Mouse (Mus musculus) embryo, embryonic 11.5 days (tissue): Measurements from ENCODE around the gene Fkbp1a.

Experiments
- DNase-seq: peaks from one replicate; pipeline ENCODE4 v3.0.0-alpha.2; 2012; ENCODE audit warnings: low read depth, low spot score

The Fkbp1a gene

DNA sequence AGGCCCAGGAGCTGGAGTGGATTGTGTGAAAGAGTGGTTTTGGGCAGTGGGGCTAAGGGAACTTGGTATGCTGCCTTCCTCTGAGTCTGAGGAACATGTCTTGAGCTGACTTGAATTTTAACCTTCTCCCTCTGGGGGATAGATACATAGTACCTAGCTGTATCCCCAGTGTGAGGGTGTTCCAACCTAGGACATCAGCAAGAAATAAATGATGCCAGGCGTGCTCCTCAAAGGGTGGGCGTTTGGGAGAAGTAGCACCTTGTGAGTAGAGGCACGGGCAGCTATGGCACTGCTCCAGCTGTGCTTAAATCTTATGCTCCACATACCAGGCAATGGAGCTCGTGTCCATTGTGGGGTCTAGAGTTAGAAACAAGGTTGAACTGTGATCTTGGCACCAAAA is 4.3 kb downstream of the Fkbp1a start:
- DNase-seq = no peak

GRCm38 (mm10) chr2:151549615-151550121 is 7.4 kb downstream of the Fkbp1a start:
- no peak for DNase-seq

DNA sequence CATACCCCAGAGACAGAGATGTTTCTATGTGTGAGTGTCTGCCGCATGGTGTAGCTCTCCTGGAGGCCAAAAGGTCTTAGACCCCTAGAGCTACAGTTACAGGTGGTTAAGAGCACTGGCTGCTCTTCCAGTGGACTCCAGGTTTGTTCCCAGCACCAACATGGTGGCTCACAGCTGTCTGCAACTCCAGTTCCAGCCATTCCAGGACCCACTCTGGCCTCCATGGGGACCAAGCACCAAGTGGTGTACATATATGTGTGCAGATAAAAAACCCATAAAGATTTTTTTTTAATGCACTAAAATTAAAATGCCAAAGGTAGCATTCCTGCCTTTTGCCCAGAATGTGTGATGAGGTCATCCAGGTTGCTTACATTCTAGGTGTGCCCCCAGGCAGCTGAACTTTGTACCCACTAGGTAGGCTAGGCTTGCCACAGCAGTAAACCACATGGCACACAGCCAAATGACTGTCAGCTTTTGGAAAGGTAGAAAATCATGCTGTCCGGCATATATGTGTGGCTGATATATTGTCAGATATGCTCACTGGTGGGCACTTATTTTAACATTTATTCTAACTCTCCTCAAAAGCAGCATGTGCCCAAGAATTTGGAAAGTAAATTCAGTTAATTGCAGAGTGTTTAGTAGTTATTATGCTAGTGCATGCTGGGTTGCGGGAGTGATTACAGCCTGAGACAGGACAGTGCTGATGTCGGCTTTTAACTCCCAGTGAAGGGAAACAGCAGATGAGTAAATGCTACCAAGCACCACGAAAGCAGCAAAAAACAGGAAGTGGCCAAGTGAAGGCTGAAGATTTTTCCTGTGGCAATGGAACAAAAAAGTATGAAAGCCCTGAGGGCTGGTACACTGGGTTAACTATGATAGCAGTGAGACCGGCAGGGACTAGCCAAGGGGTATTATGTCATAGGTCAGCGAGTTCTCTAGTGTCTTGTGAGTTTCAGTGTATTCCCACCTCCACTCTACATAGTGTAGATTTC is 20.9 kb downstream of the Fkbp1a start:
- no peak for DNase-seq

GRCm38 (mm10) chr2:151564006-151564405 is 21.7 kb downstream of the Fkbp1a start:
- DNase-seq = no peak

GRCm38 (mm10) chr2:151564986-151565385 is 22.7 kb downstream of the Fkbp1a start:
- no peak for DNase-seq

DNA sequence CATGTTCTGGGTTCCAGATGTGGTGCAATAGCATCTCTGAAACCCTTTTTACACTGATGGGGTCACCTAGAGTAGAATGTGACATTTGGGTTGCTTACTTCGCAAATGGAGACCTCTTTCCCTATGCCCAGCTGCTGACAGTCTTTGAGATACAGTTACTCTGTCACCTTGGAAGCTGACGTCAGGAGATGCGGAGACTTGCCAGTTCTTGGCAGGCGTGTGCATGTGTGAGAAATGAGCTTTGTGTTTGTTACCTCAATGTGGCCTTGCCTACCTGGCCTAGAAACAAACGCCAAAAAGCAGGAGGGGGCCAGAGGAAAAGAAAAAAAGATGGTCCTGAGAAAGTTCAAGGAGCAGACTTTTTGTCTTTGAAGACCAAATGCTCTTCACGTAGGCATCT is 24.6 kb downstream of the Fkbp1a start:
- DNase-seq = no peak

- DNase-seq = no peak
These were observed 27.2 kb downstream of the Fkbp1a start for GRCm38 (mm10) chr2:151569452-151569851.

- no peak for DNase-seq
These were observed 29.8 kb downstream of the Fkbp1a start, which contains the start of gene Sdcbp2 for GRCm38 (mm10) chr2:151571873-151572700. Gene Sdcbp2, plus strand, starts transcription at chr2:151572622.

GRCm38 (mm10) chr2:151573667-151574066 is 31.4 kb downstream of the Fkbp1a start:
- DNase-seq = no peak

- DNase-seq = no peak
These were observed 32.3 kb downstream of the Fkbp1a start for GRCm38 (mm10) chr2:151574607-151575006.

- peak; percentile 35 for DNase-seq
These were observed 32.9 kb downstream of the Fkbp1a start for GRCm38 (mm10) chr2:151575119-151575698.

DNA sequence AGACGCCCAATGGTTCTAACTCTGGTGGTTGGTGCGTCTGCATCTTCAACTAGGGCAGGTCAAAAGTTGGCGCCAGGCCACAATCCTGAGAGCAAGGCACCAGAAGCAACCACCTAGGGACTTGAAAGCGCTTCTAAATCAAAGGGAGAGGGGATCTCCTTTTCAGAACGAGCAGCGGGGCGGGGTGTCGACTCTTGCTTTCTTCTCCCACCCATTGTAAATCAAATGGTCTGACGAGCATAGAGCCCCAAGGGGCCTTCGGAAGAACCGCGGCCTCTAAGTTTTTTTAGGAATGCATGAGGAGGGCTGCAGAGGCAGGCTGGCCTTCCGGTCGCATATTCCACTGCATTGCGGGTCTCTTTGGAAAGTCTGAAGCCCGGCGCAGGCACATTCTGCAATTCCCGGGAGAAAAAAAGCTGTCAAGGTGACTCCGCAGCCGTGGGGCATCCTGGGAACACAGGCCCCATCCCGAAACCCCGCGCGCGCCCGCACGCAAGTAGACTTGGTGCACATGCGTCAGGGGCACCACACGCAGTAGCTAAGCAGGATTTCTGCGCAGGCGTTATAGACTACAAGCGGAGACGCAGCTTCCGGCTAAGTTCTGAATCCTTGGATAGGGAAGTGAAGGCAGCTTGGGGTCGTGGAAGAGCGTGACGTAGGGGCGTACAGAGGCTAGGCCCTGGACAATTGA is 33.6 kb downstream of the Fkbp1a start:
- DNase-seq = peak; percentile 75

- DNase-seq = no peak
These were observed 36.9 kb downstream of the Fkbp1a start for GRCm38 (mm10) chr2:151579183-151579582.

DNA sequence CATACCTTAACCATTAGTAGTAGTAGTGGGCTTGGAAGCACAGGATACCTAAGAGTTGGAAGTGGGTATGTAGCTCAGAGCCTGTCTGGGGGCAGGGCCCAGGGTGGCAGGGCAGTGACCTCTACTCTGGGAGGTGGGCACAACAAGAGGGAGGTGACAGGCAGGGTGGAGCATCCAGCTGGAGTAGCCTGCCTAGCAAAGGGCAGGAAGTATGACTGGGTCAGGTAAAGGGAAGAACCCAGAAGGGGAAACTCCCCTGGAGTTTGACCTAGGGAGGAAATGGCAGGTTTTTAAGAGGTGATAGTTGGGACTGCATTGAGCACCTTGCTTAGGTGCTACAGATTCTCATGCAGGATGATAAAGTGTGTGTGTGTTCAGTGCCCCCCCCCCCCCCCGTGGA is 38.7 kb downstream of the Fkbp1a start:
- no peak for DNase-seq

DNA sequence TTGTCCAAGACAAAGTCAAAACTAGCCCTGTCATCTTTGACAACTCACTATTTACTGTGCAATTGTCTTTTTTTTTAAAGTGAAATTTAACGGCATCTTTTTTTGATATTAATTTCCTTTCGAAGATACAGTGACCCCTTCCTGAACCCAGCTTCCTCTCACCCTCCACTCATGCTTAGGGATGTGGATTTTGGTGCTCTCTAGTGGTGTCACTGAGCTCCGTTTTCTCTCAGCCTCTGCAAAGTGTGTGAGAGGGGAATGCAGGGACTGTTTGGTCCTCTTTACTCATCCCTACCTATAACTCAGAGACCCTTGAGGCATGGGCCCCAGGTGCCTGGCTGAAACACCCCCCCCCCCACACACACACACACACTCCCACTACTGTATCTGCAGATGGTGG is 43.7 kb downstream of the Fkbp1a start:
- no peak for DNase-seq

DNA sequence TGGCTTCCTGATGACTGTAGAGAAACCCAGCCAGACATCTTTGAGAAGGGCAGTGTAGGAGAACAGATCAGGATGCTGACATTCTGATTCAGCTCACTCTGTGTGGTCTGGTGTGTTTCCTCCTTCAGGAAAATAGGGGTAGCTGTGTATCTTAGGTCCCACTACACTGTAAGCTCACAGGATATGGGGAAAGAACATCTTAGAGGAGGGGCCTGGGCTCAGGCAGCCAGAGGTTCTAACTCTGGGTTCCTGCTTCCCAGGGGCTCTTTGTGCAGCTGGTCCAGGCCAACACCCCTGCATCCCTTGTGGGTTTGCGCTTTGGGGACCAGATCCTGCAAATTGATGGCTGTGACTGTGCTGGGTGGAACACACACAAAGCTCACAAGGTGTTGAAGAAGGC is 44.5 kb downstream of the Fkbp1a start:
- DNase-seq = no peak

DNA sequence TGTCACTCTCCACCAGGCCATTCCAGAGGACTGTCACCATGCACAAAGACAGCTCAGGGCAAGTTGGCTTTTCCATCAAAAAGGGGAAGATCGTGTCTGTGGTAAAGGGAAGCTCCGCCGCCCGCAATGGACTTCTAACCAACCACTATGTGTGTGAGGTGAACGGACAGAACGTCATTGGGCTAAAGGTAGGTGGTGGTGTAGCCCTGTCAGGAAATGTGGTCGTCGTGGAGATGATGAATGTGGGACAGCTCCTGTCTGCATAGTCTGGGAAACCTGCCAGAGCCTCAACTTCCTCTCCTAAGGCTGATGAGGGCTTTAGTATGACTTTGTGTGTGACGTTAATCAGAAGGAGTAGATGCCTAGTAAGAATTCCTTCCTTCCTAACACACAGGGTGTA is 45.0 kb downstream of the Fkbp1a start:
- no peak for DNase-seq

DNA sequence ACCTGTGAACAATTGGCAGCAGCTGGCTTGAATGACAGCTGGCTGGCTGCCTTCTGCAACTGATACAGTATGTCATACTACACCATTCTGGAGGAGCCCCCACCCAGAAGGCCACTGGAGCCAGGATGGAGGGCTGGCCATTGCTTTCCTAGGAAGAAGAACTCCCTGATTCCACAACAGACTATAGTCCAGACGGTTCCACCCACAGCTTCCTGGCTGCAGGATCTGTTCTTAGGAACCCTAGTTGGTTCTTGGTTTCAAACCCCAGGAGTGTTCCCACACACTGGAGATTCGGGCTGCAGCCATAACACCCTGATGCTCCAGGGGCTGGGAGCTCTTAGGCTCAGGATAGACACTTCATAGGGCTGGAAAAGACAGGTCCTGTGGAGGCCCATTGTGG is 55.8 kb downstream of the Fkbp1a start:
- DNase-seq = no peak

DNA sequence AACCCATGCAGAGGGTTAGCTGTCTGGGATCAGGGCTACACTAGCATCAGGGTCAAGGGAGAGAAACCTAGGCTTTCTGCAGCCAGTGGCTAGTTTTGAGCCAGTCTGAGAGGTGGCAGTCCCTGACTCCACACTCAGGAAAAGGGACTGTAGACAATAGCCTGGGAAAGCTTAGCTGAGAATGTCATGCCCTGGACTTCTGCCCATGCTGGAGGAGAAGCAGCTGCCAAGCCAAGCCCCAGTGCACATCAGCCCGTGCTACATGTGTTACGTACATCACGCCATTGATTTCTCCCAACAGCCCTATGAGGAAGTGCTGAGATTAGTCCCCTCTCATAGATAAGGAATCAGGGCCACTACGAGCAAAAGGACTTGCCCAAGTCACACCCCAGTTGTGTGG is 59.8 kb downstream of the Fkbp1a start:
- no peak for DNase-seq

DNA sequence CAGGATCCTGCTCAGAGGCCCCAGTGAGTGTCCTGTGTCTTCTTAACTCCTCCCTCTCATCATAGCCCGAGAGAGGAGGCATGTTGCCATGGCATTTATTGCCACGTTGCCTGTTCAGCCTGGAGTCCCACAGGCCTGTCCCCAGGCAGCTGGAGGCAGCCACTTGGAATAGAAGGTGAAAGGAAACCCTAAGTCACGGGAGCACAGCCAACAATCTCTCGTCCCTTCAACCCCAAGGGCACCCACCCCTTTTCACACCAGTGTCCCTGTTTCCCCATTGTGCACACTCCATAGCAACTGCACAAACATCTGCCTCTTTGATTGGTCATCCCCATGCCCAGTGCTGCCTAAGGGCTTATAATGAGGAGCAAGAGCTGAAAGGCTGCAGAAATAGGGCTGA is 61.3 kb downstream of the Fkbp1a start:
- peak; percentile 23 for DNase-seq

DNA sequence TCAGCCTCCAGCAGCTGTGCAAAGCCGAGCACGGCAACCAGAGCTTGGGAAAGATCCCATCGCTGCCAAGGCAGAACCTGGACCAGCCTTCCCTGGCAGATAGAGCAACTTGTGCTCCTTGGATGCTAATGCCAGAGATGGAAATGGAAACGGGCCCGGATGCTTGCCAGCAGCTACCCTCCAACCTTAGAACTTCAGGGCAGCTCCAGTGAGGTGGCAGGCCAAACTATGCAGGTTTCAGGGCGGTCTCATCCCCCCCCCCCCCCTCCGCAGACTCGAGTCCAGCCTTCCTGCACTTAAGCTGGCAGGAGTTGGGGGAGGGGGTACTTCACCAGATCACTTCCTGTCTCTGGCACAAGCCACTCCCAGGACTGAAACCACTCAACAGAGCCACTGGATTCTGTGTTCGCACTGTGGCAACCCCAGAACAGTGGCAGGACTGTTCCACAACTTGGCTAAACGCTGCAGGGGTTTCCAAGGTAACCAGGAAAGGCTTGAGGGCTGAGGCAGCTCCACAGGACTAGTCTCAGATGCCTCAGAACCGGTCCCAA is 63.2 kb downstream of the Fkbp1a start:
- peak; percentile 34 for DNase-seq
